Mouse (Mus musculus) ES-Bruce4 (cell line): ENCODE results near the gene Wdr77.

Source experiments
- CTCF ChIP-seq: IDR thresholded peaks from one replicate; pipeline ENCODE4 v1.8.1; 2011; ENCODE audit warnings: low read depth, low read length
- EP300 ChIP-seq: IDR thresholded peaks from 2 replicates; pipeline ENCODE4 v1.6.1; 2011; ENCODE audit warnings: low read depth, low read length; ENCODE audit not compliant: insufficient read depth
- POLR2A ChIP-seq: IDR thresholded peaks from one replicate; pipeline ENCODE4 v1.8.1; 2011; ENCODE audit warnings: low read length; ENCODE audit not compliant: insufficient read depth

GRCm38 (mm10) chr3:106001416-106002370 is 42.5 kb downstream of the Wdr77 start:
- TF ChIP-seq POLR2A (no peak), CTCF (no peak), EP300 (no peak)
